Mouse (Mus musculus): Measurements from ENCODE around the gene Rflnb.

- no peak for TF ChIP-seq POLR2AphosphoS2 (IDR thresholded peaks at IDR 0.05; ENCODE audit: insufficient read length, low read depth)
- TF ChIP-seq MYOG (IDR thresholded peaks at IDR 0.05; ENCODE audit: control insufficient read depth in 1 of 3, insufficient read depth in 1 of 3, insufficient read length in 2 of 3, low read depth in 2 of 3): no peak
- no peak for TF ChIP-seq POLR2A (IDR thresholded peaks at IDR 0.05; ENCODE audit: insufficient read length, low read depth)
- TF ChIP-seq MAX (IDR thresholded peaks at IDR 0.05; ENCODE audit: low read depth): no peak
- no peak for TF ChIP-seq E2F4 (IDR thresholded peaks at IDR 0.05; ENCODE audit: insufficient read depth)
- no peak for TF ChIP-seq USF1 (IDR thresholded peaks at IDR 0.05; ENCODE audit: low read depth)
- TF ChIP-seq TCF3 (IDR thresholded peaks at IDR 0.05; ENCODE audit: insufficient read length, low read depth): no peak
Observed at GRCm38 (mm10) chr11:76039271-76040053, 11.9 kb upstream of the Rflnb start.

Data from myocyte (in vitro differentiated cells).